Mouse (Mus musculus): ENCODE measurements around the gene Nrxn1. TPM values are rescaled to one million over a fixed set of nuclear protein-coding genes. Genes with fewer than 3 reads are reported as not detected.

The Nrxn1 gene
- polyA plus RNA-seq, 1 experiment from 2014 or later: 2.1 TPM

DNA sequence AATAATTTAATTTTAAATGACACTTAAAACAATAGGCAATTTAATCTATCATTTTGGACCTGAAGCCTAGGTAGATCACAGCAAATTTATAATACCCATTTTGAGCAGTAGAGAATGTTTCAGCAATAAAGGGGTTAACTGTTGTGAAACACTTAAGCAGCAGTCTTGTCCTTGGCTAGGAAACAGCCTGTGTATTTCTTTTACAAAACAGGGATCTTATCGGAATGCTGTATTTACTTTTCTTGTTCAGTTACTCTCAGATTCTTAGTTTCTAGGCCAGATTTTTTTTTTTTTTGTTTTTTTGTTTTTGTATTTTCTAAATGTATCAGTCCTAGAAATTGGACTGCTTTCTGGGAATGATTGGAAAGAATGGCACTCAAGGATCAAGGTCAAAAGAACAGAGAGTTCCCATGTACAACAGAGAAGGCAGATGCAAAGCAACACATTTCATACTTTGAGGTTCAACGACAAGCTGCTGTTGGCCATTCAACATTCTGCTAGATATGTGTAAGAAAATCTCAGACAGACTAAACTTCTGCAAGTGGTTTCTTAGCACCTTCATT, 67.7 kb downstream of the Nrxn1 start:
- peak; percentile 91 for ATAC-seq (ENCODE audit: insufficient read depth)
- Histone ChIP-seq H3K9ac (no peak overlapping the region), H3K36me3 (ENCODE audit: insufficient read depth) (no peaks in the 10 kb centered on the region), H3K4me2 (no peak overlapping the region), H3K4me1 (ENCODE audit: insufficient read depth) (no peaks in the 10 kb centered on the region), H3K27me3 (ENCODE audit: insufficient read depth, low read length) (no peaks in the 10 kb centered on the region), H3K27ac (ENCODE audit: low read depth) (no peak overlapping the region; the same call in 1 of the 2 replicates), H3K4me3 (ENCODE audit: low read depth, low read length) (no peak overlapping the region), H3K9me3 (ENCODE audit: low read depth, low read length) (no peaks in the 10 kb centered on the region)
- TF ChIP-seq CTCF (IDR thresholded peaks at IDR 0.05; ENCODE audit: low read depth): no peak
- DNase-seq: peak; percentile 69
- WGBS: 23% methylated on average over 2 of the region's 2 CpGs

GRCm38 (mm10) chr17:91007385-91008089, 85.3 kb downstream of the Nrxn1 start:
- Histone ChIP-seq H3K4me3 (ENCODE audit: low read depth, low read length) (no peak overlapping the region), H3K36me3 (ENCODE audit: insufficient read depth) (no peaks in the 10 kb centered on the region), H3K9ac (no peak overlapping the region), H3K4me1 (ENCODE audit: insufficient read depth) (no peaks in the 10 kb centered on the region), H3K9me3 (ENCODE audit: low read depth, low read length) (no peaks in the 10 kb centered on the region), H3K27me3 (ENCODE audit: insufficient read depth, low read length) (no peaks in the 10 kb centered on the region), H3K27ac (ENCODE audit: low read depth) (no peak overlapping the region), H3K4me2 (no peak overlapping the region)
- TF ChIP-seq CTCF (IDR thresholded peaks at IDR 0.05; ENCODE audit: low read depth): no peak
- 70% methylated on average over 5 of the region's 5 CpGs for WGBS
- DNase-seq (no peak), ATAC-seq (ENCODE audit: insufficient read depth) (no peak)

DNA sequence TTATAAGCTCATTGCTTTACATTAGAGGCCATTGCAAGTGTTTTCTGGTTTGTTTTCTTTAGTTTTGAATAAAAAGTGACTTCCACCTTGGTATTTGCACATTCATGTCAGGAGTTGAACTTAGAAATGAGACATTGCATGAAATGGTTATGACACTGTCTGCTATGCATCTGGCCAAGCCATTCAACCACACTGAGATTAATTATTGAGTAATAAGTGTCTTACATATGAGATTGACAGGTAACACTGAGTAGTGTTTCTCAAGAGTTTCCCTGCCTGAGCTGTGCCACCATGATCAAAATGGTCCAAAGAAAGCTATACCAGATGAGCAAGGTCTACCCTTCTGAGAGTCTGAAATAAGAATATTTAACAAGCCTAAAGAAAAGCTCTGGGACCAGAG, 92.5 kb downstream of the Nrxn1 start:
- ATAC-seq (ENCODE audit: insufficient read depth): no peak
- no peak overlapping the region for H3K27ac ChIP-seq (ENCODE audit: low read depth)
- H3K9me3 ChIP-seq (ENCODE audit: low read depth, low read length): no peaks in the 10 kb centered on the region
- H3K4me1 ChIP-seq (ENCODE audit: insufficient read depth): no peaks in the 10 kb centered on the region
- no peak overlapping the region for H3K4me2 ChIP-seq
- H3K36me3 ChIP-seq (ENCODE audit: insufficient read depth): no peaks in the 10 kb centered on the region
- TF ChIP-seq CTCF (IDR thresholded peaks at IDR 0.05; ENCODE audit: low read depth): no peak
- H3K27me3 ChIP-seq (ENCODE audit: insufficient read depth, low read length): no peaks in the 10 kb centered on the region
- H3K4me3 ChIP-seq (ENCODE audit: low read depth, low read length): no peak overlapping the region
- DNase-seq: no peak
- no peak overlapping the region for H3K9ac ChIP-seq

DNA sequence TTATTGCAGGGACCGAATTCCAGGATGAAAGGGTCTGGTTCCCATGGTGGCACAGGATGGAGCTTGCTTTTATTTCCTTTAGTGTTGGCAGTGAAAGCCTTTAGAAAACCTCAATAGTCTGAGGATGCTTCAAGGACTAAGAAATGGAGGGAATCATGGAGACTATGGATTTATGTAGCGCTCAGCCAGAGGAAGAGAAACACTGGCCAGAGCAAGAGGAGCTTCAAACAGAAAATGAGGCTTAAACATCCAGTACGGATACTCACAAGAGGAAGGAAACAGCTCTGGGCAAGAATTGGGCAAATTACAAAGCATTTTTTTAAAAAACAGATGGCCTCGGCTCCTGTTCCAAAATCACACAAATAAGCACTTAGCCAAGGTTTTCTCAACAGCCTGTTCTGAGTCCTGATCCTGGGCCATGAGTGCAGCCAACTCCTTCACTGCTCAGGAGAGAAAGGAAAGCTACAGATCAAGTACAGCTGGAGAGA, 93.2 kb downstream of the Nrxn1 start:
- H3K4me2 ChIP-seq: no peak overlapping the region
- ATAC-seq (ENCODE audit: insufficient read depth) (no peak), DNase-seq (no peak)
- 72% methylated on average over 4 of the region's 4 CpGs for WGBS
- no peak overlapping the region for H3K27ac ChIP-seq (ENCODE audit: low read depth)
- H3K36me3 ChIP-seq (ENCODE audit: insufficient read depth): no peaks in the 10 kb centered on the region
- TF ChIP-seq CTCF (IDR thresholded peaks at IDR 0.05; ENCODE audit: low read depth): no peak
- H3K27me3 ChIP-seq (ENCODE audit: insufficient read depth, low read length): no peaks in the 10 kb centered on the region
- H3K4me1 ChIP-seq (ENCODE audit: insufficient read depth): no peaks in the 10 kb centered on the region
- no peaks in the 10 kb centered on the region for H3K9me3 ChIP-seq (ENCODE audit: low read depth, low read length)
- H3K4me3 ChIP-seq (ENCODE audit: low read depth, low read length): no peak overlapping the region
- H3K9ac ChIP-seq: no peak overlapping the region

DNA sequence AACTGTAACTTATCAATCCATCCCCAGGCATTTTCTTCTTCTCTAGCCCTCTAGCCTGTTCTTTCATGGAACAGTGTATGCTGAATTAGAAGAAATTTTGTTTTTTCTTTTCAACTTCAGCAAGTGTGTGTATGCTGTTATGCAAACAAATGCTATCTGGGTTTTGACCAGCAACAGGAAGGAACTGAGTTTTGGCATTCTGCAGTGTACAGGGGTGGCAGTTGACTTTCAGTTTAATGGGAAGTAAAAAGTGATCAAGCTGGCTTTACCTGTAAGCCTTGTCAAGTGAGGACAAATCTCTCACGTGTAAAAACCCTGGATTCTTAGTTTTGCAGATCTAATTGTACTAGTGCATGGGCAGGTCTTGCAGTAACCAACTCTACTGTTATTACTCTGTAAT, 95.2 kb downstream of the Nrxn1 start:
- Histone ChIP-seq H3K4me1 (ENCODE audit: insufficient read depth) (no peaks in the 10 kb centered on the region), H3K4me2 (no peak overlapping the region), H3K36me3 (ENCODE audit: insufficient read depth) (no peaks in the 10 kb centered on the region), H3K27me3 (ENCODE audit: insufficient read depth, low read length) (no peaks in the 10 kb centered on the region), H3K9ac (no peak overlapping the region), H3K4me3 (ENCODE audit: low read depth, low read length) (no peak overlapping the region), H3K27ac (ENCODE audit: low read depth) (no peak overlapping the region), H3K9me3 (ENCODE audit: low read depth, low read length) (no peaks in the 10 kb centered on the region)
- no peak for ATAC-seq (ENCODE audit: insufficient read depth)
- DNase-seq: no peak
- TF ChIP-seq CTCF (IDR thresholded peaks at IDR 0.05; ENCODE audit: low read depth): no peak
- 49% methylated on average over 1 of the region's 1 CpGs for WGBS

- no peak for ATAC-seq (ENCODE audit: insufficient read depth)
Observed at GRCm38 (mm10) chr17:90995436-90995835, 97.4 kb downstream of the Nrxn1 start.

DNA sequence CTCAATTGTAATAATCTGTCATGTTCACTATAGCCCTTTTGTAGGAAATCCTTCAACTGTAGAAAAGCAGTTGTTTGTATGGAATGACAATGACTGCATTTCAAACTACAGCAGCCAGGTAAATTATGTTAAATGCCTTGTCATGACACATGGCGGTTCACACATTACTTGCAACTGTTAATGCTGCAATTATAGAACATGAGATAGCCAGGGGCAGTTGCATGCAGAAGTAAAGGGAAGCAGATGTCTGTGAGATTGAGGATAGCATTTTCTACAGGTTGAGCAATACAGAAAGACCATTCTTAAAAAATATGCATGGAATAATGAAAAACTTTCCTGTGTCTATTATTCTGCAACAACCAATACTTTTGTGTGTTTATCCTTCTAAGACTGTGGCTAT, 98.6 kb downstream of the Nrxn1 start:
- Histone ChIP-seq H3K4me3 (ENCODE audit: low read depth, low read length) (no peak overlapping the region), H3K9me3 (ENCODE audit: low read depth, low read length) (no peaks in the 10 kb centered on the region), H3K36me3 (ENCODE audit: insufficient read depth) (no peaks in the 10 kb centered on the region), H3K4me2 (no peak overlapping the region), H3K4me1 (ENCODE audit: insufficient read depth) (no peaks in the 10 kb centered on the region), H3K27ac (ENCODE audit: low read depth) (no peak overlapping the region), H3K27me3 (ENCODE audit: insufficient read depth, low read length) (no peaks in the 10 kb centered on the region), H3K9ac (no peak overlapping the region)
- no peak for DNase-seq
- TF ChIP-seq CTCF (IDR thresholded peaks at IDR 0.05; ENCODE audit: low read depth): no peak
- no peak for ATAC-seq (ENCODE audit: insufficient read depth)
- 87% methylated on average over 1 of the region's 1 CpGs for WGBS

More at GRCm38 (mm10) chr17:90995436-90995835, 97.4 kb downstream of the Nrxn1 start:
- Histone ChIP-seq H3K9me3 (ENCODE audit: low read depth, low read length) (no peaks in the 10 kb centered on the region), H3K9ac (no peak overlapping the region), H3K4me1 (ENCODE audit: insufficient read depth) (no peaks in the 10 kb centered on the region), H3K27me3 (ENCODE audit: insufficient read depth, low read length) (no peaks in the 10 kb centered on the region), H3K27ac (ENCODE audit: low read depth) (no peak overlapping the region), H3K4me2 (no peak overlapping the region), H3K4me3 (ENCODE audit: low read depth, low read length) (no peak overlapping the region), H3K36me3 (ENCODE audit: insufficient read depth) (no peaks in the 10 kb centered on the region)
- DNase-seq: no peak
- TF ChIP-seq CTCF (IDR thresholded peaks at IDR 0.05; ENCODE audit: low read depth): no peak
- WGBS: 20% methylated on average over 1 of the region's 1 CpGs
